Mouse (Mus musculus) heart, embryonic 13.5 days (tissue): ENCODE data around the gene Tnfrsf18. TPM values are rescaled to one million over a fixed set of nuclear protein-coding genes. Genes with fewer than 3 reads are reported as not detected.

Experiments
- ATAC-seq: fragments of 200-750 bp; cut with Nextera tagmentation; 2 replicates; pipeline ENCODE4 v1.8.0; 2017; ENCODE audit warnings: moderate TSS enrichment; ENCODE audit not compliant: insufficient number of reproducible peaks, low FRiP score, low TSS enrichment; ENCODE audit errors: extremely low read depth
- H3K27ac ChIP-seq: fragments of 300-500 bp; sonication (generic); replicated peaks from 2 replicates; pipeline ENCODE4 v1.5.1; 2015; ENCODE audit warnings: moderate library complexity, mild to moderate bottlenecking, inconsistent platforms
- H3K27me3 ChIP-seq: fragments of 300-500 bp; sonication (generic); replicated peaks from 2 replicates; pipeline ENCODE4 v1.6.1; 2015; ENCODE audit warnings: mild to moderate bottlenecking, inconsistent platforms
- H3K36me3 ChIP-seq: fragments of 300-500 bp; sonication (generic); 2 replicates; pipeline ENCODE4 v1.6.1; 2015; ENCODE audit warnings: mild to moderate bottlenecking, inconsistent platforms
- H3K4me1 ChIP-seq: fragments of 300-500 bp; sonication (generic); 2 replicates; pipeline ENCODE4 v1.6.1; 2015; ENCODE audit warnings: inconsistent platforms
- H3K4me2 ChIP-seq: fragments of 300-500 bp; sonication (generic); 2 replicates; pipeline ENCODE4 v1.6.1; 2015; ENCODE audit warnings: inconsistent platforms, mild to moderate bottlenecking, moderate library complexity
- H3K4me3 ChIP-seq: fragments of 300-500 bp; sonication (generic); 2 replicates; pipeline ENCODE4 v1.5.1; 2015; ENCODE audit warnings: moderate library complexity, mild to moderate bottlenecking, inconsistent platforms
- H3K9ac ChIP-seq: fragments of 300-500 bp; sonication (generic); 2 replicates; pipeline ENCODE4 v1.6.1; 2015; ENCODE audit warnings: inconsistent platforms, mild to moderate bottlenecking, moderate library complexity
- H3K9me3 ChIP-seq: fragments of 300-500 bp; sonication (generic); 2 replicates; pipeline ENCODE4 v1.6.1; 2016; ENCODE audit warnings: inconsistent platforms
- whole genome bisulfite sequencing: fragments of 180-500 bp; shearing (Covaris S2); methylation state at CpG from one replicate; pipeline ENCODE4 v1.1.7; 2015; ENCODE audit warnings: mixed read lengths; 5-methylcytosine and 5-hydroxymethylcytosine counted together
- polyA plus RNA-seq: library from polyadenylated mRNA; unstranded; fragments of >200 nt; fragmentation: Nextera tagmentation; extraction: Ambion mirVana; gene quantifications from 2 replicates; pipeline ENCODE4 v1.2.1, GENCODE M21; 2015

Gene Tnfrsf18
- polyA plus RNA-seq, 1 experiment from 2014 or later, result 2.0 TPM

- peaks cover 12% of the 10 kb centered on the region for H3K36me3 ChIP-seq
- no peak overlapping the region for H3K4me2 ChIP-seq
- no peak for ATAC-seq
- peaks cover 33% of the 10 kb centered on the region for H3K4me1 ChIP-seq
- H3K9me3 ChIP-seq, result no peaks in the 10 kb centered on the region
- H3K9ac ChIP-seq, result no peak overlapping the region
- H3K4me3 ChIP-seq, result no peak overlapping the region
- no peak overlapping the region for H3K27ac ChIP-seq
- WGBS, result 42% methylated on average over 6 of the region's 6 CpGs
- peaks cover 29% of the 10 kb centered on the region for H3K27me3 ChIP-seq
These were observed 7.6 kb downstream of the Tnfrsf18 start for GRCm38 (mm10) chr4:156033476-156034119.

- Histone ChIP-seq H3K9me3 (no peaks in the 10 kb centered on the region), H3K4me1 (peaks cover 33% of the 10 kb centered on the region), H3K27ac (no peak overlapping the region), H3K9ac (no peak overlapping the region), H3K36me3 (peaks cover 5% of the 10 kb centered on the region), H3K4me2 (no peak overlapping the region; the same call in 1 of the 2 replicates), H3K4me3 (peak overlapping the region; percentile 41; the same call in 1 of the 2 replicates), H3K27me3 (peaks cover 29% of the 10 kb centered on the region)
- ATAC-seq, result no peak
- WGBS, result 67% methylated on average over 4 of the region's 4 CpGs
These were observed 8.3 kb downstream of the Tnfrsf18 start for GRCm38 (mm10) chr4:156034301-156034700.

GRCm38 (mm10) chr4:156034901-156035300, 8.9 kb downstream of the Tnfrsf18 start:
- 4% methylated on average over 25 of the region's 25 CpGs for WGBS

GRCm38 (mm10) chr4:156044754-156045153, 18.8 kb downstream of the Tnfrsf18 start:
- Histone ChIP-seq H3K27me3 (peaks cover 11% of the 10 kb centered on the region; the same call in 1 of the 2 replicates), H3K36me3 (no peaks in the 10 kb centered on the region), H3K9me3 (no peaks in the 10 kb centered on the region), H3K9ac (no peak overlapping the region), H3K27ac (no peak overlapping the region), H3K4me3 (no peak overlapping the region), H3K4me2 (no peak overlapping the region), H3K4me1 (no peaks in the 10 kb centered on the region)
- ATAC-seq, result no peak
- 53% methylated on average over 5 of the region's 5 CpGs for WGBS

More at GRCm38 (mm10) chr4:156034901-156035300, 8.9 kb downstream of the Tnfrsf18 start:
- ATAC-seq, result no peak
- no peaks in the 10 kb centered on the region; the same call in 1 of the 2 replicates for H3K36me3 ChIP-seq
- peaks cover 33% of the 10 kb centered on the region for H3K4me1 ChIP-seq
- no peak overlapping the region for H3K27ac ChIP-seq
- H3K4me3 ChIP-seq, result peak overlapping the region; percentile 41
- peak overlapping the region; percentile 65 for H3K4me2 ChIP-seq
- peak overlapping the region; percentile 65 for H3K9ac ChIP-seq
- H3K9me3 ChIP-seq, result no peaks in the 10 kb centered on the region
- H3K27me3 ChIP-seq, result peaks cover 29% of the 10 kb centered on the region

GRCm38 (mm10) chr4:156049779-156050178, 23.8 kb downstream of the Tnfrsf18 start:
- Histone ChIP-seq H3K9ac (no peak overlapping the region), H3K9me3 (no peaks in the 10 kb centered on the region), H3K4me2 (no peak overlapping the region), H3K4me1 (peaks cover 42% of the 10 kb centered on the region), H3K4me3 (no peak overlapping the region), H3K27ac (no peak overlapping the region), H3K36me3 (no peaks in the 10 kb centered on the region), H3K27me3 (no peaks in the 10 kb centered on the region)
- WGBS, result 38% methylated on average over 3 of the region's 3 CpGs
- ATAC-seq, result no peak

- WGBS, result 46% methylated on average over 6 of the region's 6 CpGs
These were observed 24.5 kb downstream of the Tnfrsf18 start for GRCm38 (mm10) chr4:156050391-156050980.

GRCm38 (mm10) chr4:156053113-156053512, 27.1 kb downstream of the Tnfrsf18 start:
- Histone ChIP-seq H3K36me3 (no peaks in the 10 kb centered on the region), H3K4me3 (no peak overlapping the region), H3K4me1 (peaks cover 42% of the 10 kb centered on the region), H3K9ac (0 out of 2 replicates have a peak overlapping the region, but pooled peaks have one; percentile 56), H3K9me3 (no peaks in the 10 kb centered on the region), H3K27me3 (peaks cover 6% of the 10 kb centered on the region), H3K27ac (peak overlapping the region; percentile 78), H3K4me2 (peak overlapping the region; percentile 11; the same call in 1 of the 2 replicates)
- ATAC-seq, result peak; percentile 35; the same call in 1 of the 2 replicates
- 34% methylated on average over 4 of the region's 4 CpGs for WGBS

More at GRCm38 (mm10) chr4:156050391-156050980, 24.5 kb downstream of the Tnfrsf18 start:
- Histone ChIP-seq H3K27ac (no peak overlapping the region), H3K4me2 (no peak overlapping the region), H3K4me3 (no peak overlapping the region), H3K9me3 (no peaks in the 10 kb centered on the region), H3K9ac (no peak overlapping the region), H3K36me3 (no peaks in the 10 kb centered on the region), H3K27me3 (no peaks in the 10 kb centered on the region), H3K4me1 (peaks cover 42% of the 10 kb centered on the region)
- ATAC-seq, result no peak

- H3K4me3 ChIP-seq, result no peak overlapping the region
- no peak overlapping the region for H3K9ac ChIP-seq
- H3K4me1 ChIP-seq, result peaks cover 42% of the 10 kb centered on the region
- no peaks in the 10 kb centered on the region for H3K36me3 ChIP-seq
- H3K27ac ChIP-seq, result peak overlapping the region; percentile 78; the same call in 1 of the 2 replicates
- peaks cover 11% of the 10 kb centered on the region for H3K27me3 ChIP-seq
- ATAC-seq, result no peak
- 78% methylated on average over 4 of the region's 4 CpGs for WGBS
- no peak overlapping the region for H3K4me2 ChIP-seq
- H3K9me3 ChIP-seq, result no peaks in the 10 kb centered on the region
These were observed 28.2 kb downstream of the Tnfrsf18 start for GRCm38 (mm10) chr4:156054130-156054529.

GRCm38 (mm10) chr4:156054606-156055005, 28.6 kb downstream of the Tnfrsf18 start:
- WGBS, result 86% methylated on average over 6 of the region's 6 CpGs
- H3K4me3 ChIP-seq, result no peak overlapping the region
- H3K9ac ChIP-seq, result no peak overlapping the region
- no peak for ATAC-seq
- H3K27me3 ChIP-seq, result peaks cover 14% of the 10 kb centered on the region
- H3K4me2 ChIP-seq, result no peak overlapping the region
- H3K9me3 ChIP-seq, result no peaks in the 10 kb centered on the region
- no peak overlapping the region for H3K27ac ChIP-seq
- H3K36me3 ChIP-seq, result no peaks in the 10 kb centered on the region
- H3K4me1 ChIP-seq, result peaks cover 42% of the 10 kb centered on the region

GRCm38 (mm10) chr4:156055173-156055572, 29.2 kb downstream of the Tnfrsf18 start:
- 82% methylated on average over 5 of the region's 5 CpGs for WGBS
- no peak for ATAC-seq
- Histone ChIP-seq H3K27me3 (peaks cover 18% of the 10 kb centered on the region), H3K4me3 (no peak overlapping the region), H3K9me3 (no peaks in the 10 kb centered on the region), H3K4me2 (no peak overlapping the region), H3K36me3 (no peaks in the 10 kb centered on the region), H3K9ac (no peak overlapping the region), H3K27ac (no peak overlapping the region), H3K4me1 (peaks cover 39% of the 10 kb centered on the region)

GRCm38 (mm10) chr4:156057702-156058101, 31.7 kb downstream of the Tnfrsf18 start:
- WGBS, result 62% methylated on average over 10 of the region's 10 CpGs
- Histone ChIP-seq H3K9ac (no peak overlapping the region), H3K4me3 (no peak overlapping the region), H3K36me3 (no peaks in the 10 kb centered on the region), H3K27me3 (peaks cover 18% of the 10 kb centered on the region), H3K9me3 (no peaks in the 10 kb centered on the region), H3K4me2 (no peak overlapping the region), H3K27ac (no peak overlapping the region), H3K4me1 (peaks cover 18% of the 10 kb centered on the region)
- ATAC-seq, result no peak
